Mouse (Mus musculus): ENCODE measurements at regions not wholly inside any gene's neighbourhood (a gene's known extent, or its start where the extent isn't known, plus 50 kb on each side); places are given as distances from the start of the nearest gene placed in this dataset.

DNA sequence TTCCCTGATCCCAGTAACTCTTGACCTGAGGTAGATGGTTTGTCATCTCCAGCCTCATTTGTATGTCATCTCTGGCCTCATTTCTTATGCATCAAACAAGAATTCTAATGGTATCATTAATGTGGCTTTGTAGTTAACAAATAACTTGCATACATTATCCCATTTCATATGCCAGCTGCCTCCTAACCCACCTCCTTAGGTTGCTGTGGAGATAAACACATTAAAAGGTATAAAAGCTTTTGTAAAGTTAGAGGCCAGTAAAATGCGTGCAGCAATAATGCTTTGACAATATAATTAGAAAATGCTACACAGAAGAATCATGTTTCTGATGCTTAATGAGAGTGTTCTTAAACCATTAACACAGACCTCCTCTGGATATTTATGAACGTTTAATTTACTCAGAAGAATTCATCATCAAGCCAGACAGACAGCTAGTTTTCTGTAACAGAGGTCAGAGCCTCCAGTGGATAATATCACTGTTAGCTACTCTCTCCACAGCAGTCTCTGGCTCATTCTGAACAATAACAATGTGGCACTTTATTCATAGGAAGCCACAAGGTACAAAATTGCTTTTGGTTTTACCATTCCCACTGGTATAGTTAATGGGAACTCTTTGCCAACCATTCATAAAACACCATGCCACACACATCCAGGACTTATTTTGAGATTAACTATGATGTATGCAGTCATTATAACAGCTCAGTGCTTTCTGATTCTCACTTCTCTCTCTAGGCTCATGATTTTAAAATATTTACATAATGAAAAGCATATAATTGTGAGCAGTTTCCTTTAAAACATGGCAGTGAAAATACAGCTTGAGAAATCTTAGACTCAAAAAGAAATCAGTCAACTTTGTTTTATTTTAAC lies 264.2 kb upstream of the Gm11114 start:
- DNase-seq (ENCODE audit: low spot score) (no peak), ATAC-seq (replicated peaks; ENCODE audit: insufficient number of reproducible peaks, low FRiP score, low TSS enrichment, low read depth) (no peak)
- WGBS = 66% methylated on average over 2 of the region's 2 CpGs
- Histone ChIP-seq H3K36me3 (replicated peaks; ENCODE audit: control insufficient read depth, insufficient read depth, low read depth, low read length) (no peaks in the 10 kb centered on the region), H3K4me1 (ENCODE audit: control insufficient read depth, insufficient read depth, low read length) (no peaks in the 10 kb centered on the region), H3K27me3 (ENCODE audit: control insufficient read depth, insufficient read depth, low read length) (no peaks in the 10 kb centered on the region), H3K9ac (replicated peaks; ENCODE audit: low read length) (no peak overlapping the region), H3K4me2 (ENCODE audit: low read depth, low read length) (no peak overlapping the region), H3K4me3 (ENCODE audit: low read depth, low read length) (no peak overlapping the region), H3K27ac (replicated peaks; ENCODE audit: low read depth, low read length) (no peak overlapping the region), H3K9me3 (replicated peaks; ENCODE audit: control insufficient read depth, low read length) (no peaks in the 10 kb centered on the region)

DNA sequence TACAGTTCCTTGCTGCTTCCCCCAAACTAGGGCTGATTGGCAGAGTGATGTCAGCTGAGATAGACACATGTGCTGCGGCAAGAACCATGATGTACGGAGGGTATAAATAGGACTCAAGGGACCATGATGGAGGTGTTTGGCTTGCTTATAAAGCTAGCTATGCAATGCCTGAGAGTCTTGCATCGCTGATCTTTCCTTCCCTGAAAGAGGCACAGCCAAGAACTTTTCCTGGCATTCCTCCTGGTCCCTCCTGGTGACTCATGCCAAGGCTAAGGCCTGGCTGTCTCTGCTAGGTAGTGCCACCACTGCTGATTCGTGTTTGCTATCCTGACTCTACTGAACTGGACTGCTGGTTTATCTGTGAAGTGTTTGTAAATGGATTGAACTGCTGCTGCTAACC lies 260.0 kb upstream of the Gm11114 start:
- no peak for ATAC-seq (replicated peaks; ENCODE audit: insufficient number of reproducible peaks, low FRiP score, low TSS enrichment, low read depth)
- H3K4me3 ChIP-seq (ENCODE audit: low read depth, low read length) = no peak overlapping the region
- H3K27me3 ChIP-seq (ENCODE audit: control insufficient read depth, insufficient read depth, low read length) = no peaks in the 10 kb centered on the region
- H3K9ac ChIP-seq (replicated peaks; ENCODE audit: low read length) = no peak overlapping the region
- H3K4me2 ChIP-seq (ENCODE audit: low read depth, low read length) = no peak overlapping the region
- H3K27ac ChIP-seq (replicated peaks; ENCODE audit: low read depth, low read length) = no peak overlapping the region
- no peaks in the 10 kb centered on the region for H3K4me1 ChIP-seq (ENCODE audit: control insufficient read depth, insufficient read depth, low read length)
- no peak for DNase-seq (ENCODE audit: low spot score)
- no peaks in the 10 kb centered on the region for H3K36me3 ChIP-seq (replicated peaks; ENCODE audit: control insufficient read depth, insufficient read depth, low read depth, low read length)
- 81% methylated on average over 4 of the region's 4 CpGs for WGBS
- no peaks in the 10 kb centered on the region for H3K9me3 ChIP-seq (replicated peaks; ENCODE audit: control insufficient read depth, low read length)

DNA sequence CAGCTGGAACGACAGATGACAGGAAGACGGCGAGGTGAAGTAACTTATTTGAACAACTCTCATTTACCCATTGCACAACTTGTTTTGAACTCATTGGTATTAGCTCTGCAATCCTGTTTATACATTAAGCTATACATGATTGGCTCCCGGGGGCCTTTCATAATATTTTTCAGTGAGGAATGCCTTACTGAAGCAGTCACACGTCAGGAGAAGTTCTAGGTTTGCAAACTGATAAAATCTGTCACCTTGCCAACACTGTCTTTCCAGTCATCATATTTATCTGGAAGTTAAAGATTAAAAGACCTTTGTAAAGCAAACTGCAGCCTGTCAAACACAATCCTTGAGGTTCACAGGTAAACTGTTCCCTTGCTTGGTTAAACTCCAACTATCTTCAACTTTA lies 232.6 kb upstream of the Gm11114 start:
- H3K36me3 ChIP-seq (replicated peaks; ENCODE audit: control insufficient read depth, insufficient read depth, low read depth, low read length) = no peaks in the 10 kb centered on the region
- no peaks in the 10 kb centered on the region for H3K9me3 ChIP-seq (replicated peaks; ENCODE audit: control insufficient read depth, low read length)
- no peak overlapping the region for H3K4me2 ChIP-seq (ENCODE audit: low read depth, low read length)
- 82% methylated on average over 5 of the region's 5 CpGs for WGBS
- H3K27ac ChIP-seq (replicated peaks; ENCODE audit: low read depth, low read length) = no peak overlapping the region
- H3K27me3 ChIP-seq (ENCODE audit: control insufficient read depth, insufficient read depth, low read length) = no peaks in the 10 kb centered on the region
- ATAC-seq (replicated peaks; ENCODE audit: insufficient number of reproducible peaks, low FRiP score, low TSS enrichment, low read depth) = no peak
- H3K9ac ChIP-seq (replicated peaks; ENCODE audit: low read length) = no peak overlapping the region
- no peak overlapping the region for H3K4me3 ChIP-seq (ENCODE audit: low read depth, low read length)
- H3K4me1 ChIP-seq (ENCODE audit: control insufficient read depth, insufficient read depth, low read length) = no peaks in the 10 kb centered on the region
- DNase-seq (ENCODE audit: low spot score) = no peak

DNA sequence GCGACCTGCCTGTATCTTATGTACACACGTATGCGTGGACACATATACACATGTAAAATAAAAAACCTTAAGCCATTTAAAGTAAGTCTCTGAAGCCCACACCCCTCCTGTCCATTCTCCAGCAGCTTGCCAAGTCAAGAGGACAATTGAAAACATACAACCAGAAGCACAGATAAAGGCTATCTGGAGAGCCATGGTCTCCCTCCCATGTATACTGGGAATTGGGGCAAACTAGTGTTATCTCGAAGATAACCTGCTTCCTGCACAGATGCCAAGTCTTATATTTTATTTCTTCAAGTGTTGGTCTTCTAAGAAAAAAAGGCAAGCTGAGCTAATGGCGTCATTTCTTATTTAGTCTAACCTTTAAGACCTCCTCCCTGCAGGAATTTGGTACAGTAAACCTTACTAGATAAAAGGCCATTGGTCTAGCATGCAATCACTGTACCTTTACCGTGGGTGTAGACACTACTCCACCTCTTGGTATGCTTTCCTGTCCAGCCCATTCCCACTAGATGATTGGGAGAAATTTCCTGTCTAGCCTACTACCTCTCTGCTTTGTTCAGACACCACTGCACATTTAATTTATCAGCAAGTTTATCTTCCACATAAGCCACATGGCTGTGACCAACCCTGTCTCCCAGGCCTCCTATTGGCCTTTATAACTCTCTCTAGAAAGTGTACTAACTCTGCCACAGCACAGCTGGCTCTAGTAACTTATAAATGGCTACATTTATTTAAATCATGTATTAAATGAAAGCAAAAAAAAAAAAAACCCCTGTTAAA lies 223.8 kb upstream of the Gm11114 start:
- Histone ChIP-seq H3K9me3 (replicated peaks; ENCODE audit: control insufficient read depth, low read length) (no peaks in the 10 kb centered on the region), H3K27ac (replicated peaks; ENCODE audit: low read depth, low read length) (no peak overlapping the region), H3K4me3 (ENCODE audit: low read depth, low read length) (no peak overlapping the region), H3K27me3 (ENCODE audit: control insufficient read depth, insufficient read depth, low read length) (no peaks in the 10 kb centered on the region), H3K36me3 (replicated peaks; ENCODE audit: control insufficient read depth, insufficient read depth, low read depth, low read length) (no peaks in the 10 kb centered on the region), H3K4me1 (ENCODE audit: control insufficient read depth, insufficient read depth, low read length) (no peaks in the 10 kb centered on the region), H3K4me2 (ENCODE audit: low read depth, low read length) (no peak overlapping the region), H3K9ac (replicated peaks; ENCODE audit: low read length) (no peak overlapping the region)
- 87% methylated on average over 6 of the region's 6 CpGs for WGBS
- no peak for DNase-seq (ENCODE audit: low spot score)
- no peak for ATAC-seq (replicated peaks; ENCODE audit: insufficient number of reproducible peaks, low FRiP score, low TSS enrichment, low read depth)

DNA sequence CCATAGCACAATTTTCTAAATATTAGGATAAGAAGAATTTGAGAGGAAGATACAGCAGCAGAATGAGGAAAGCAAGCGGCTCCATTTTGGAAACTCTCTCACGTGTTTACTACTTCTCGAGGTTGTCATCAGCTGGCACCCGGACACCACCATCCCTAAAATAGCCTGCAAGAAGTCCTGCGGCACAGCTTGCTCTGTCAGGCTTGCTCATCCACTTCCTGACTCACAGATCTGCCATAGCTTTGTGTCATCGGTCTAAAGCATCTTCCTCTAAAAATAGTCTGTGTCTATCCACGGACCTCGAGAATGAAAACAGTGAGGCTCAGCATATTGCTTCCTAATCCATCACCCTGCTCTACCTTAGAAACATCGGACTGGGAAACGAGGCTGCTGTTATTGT lies 222.3 kb upstream of the Gm11114 start:
- no peak overlapping the region for H3K9ac ChIP-seq (replicated peaks; ENCODE audit: low read length)
- ATAC-seq (replicated peaks; ENCODE audit: insufficient number of reproducible peaks, low FRiP score, low TSS enrichment, low read depth) (no peak), DNase-seq (ENCODE audit: low spot score) (no peak)
- H3K4me2 ChIP-seq (ENCODE audit: low read depth, low read length) = no peak overlapping the region
- no peaks in the 10 kb centered on the region for H3K27me3 ChIP-seq (ENCODE audit: control insufficient read depth, insufficient read depth, low read length)
- H3K4me3 ChIP-seq (ENCODE audit: low read depth, low read length) = no peak overlapping the region
- WGBS = 82% methylated on average over 10 of the region's 10 CpGs
- no peaks in the 10 kb centered on the region for H3K36me3 ChIP-seq (replicated peaks; ENCODE audit: control insufficient read depth, insufficient read depth, low read depth, low read length)
- H3K4me1 ChIP-seq (ENCODE audit: control insufficient read depth, insufficient read depth, low read length) = no peaks in the 10 kb centered on the region
- no peak overlapping the region for H3K27ac ChIP-seq (replicated peaks; ENCODE audit: low read depth, low read length)
- no peaks in the 10 kb centered on the region for H3K9me3 ChIP-seq (replicated peaks; ENCODE audit: control insufficient read depth, low read length)

DNA sequence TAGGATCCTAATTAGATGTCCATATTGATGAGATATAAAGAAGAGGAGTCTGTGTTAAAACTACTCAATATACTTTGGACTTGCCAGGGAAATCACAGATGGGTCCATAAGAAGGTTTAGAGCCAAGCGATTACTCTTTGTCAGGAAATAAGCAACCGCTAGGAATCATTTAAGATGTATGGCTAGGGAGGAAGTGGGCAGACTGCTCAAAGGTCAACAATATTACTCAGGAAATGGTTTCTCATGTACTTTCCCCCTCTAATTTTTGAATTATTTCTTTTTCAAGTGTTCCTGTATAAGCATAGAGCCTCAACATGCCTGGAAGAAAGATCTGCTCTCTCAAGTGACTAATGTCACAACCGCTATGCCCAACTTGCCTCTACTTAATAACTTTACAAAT lies 217.3 kb upstream of the Gm11114 start:
- WGBS = 87% methylated on average over 3 of the region's 3 CpGs

DNA sequence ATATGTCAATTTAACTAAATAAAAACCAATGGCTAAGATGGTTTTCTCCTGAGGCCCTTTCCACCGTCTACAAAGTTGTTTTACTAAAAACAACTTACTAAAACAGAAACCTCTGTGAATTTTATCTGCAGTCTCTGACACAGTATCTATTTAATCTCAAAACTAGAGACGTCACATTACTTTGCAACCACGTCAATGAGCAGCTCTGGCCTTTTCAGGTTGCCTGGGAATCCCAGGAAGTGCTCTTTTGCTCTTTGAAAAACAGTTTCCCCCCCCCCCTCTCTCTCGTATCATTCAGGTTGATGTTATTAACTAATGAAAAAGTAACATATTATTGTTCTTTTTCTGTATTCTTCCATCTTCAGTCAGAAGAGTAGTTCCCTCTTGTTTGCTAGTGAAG lies 216.1 kb upstream of the Gm11114 start:
- Histone ChIP-seq H3K27ac (replicated peaks; ENCODE audit: low read depth, low read length) (no peak overlapping the region), H3K9me3 (replicated peaks; ENCODE audit: control insufficient read depth, low read length) (no peaks in the 10 kb centered on the region), H3K4me2 (ENCODE audit: low read depth, low read length) (no peak overlapping the region), H3K4me3 (ENCODE audit: low read depth, low read length) (no peak overlapping the region), H3K36me3 (replicated peaks; ENCODE audit: control insufficient read depth, insufficient read depth, low read depth, low read length) (no peaks in the 10 kb centered on the region), H3K9ac (replicated peaks; ENCODE audit: low read length) (no peak overlapping the region), H3K27me3 (ENCODE audit: control insufficient read depth, insufficient read depth, low read length) (no peaks in the 10 kb centered on the region), H3K4me1 (ENCODE audit: control insufficient read depth, insufficient read depth, low read length) (no peaks in the 10 kb centered on the region)
- 76% methylated on average over 4 of the region's 4 CpGs for WGBS
- DNase-seq (ENCODE audit: low spot score) = no peak
- no peak for ATAC-seq (replicated peaks; ENCODE audit: insufficient number of reproducible peaks, low FRiP score, low TSS enrichment, low read depth)

More for the DNA sequence above, 217.3 kb upstream of the Gm11114 start:
- Histone ChIP-seq H3K9me3 (replicated peaks; ENCODE audit: control insufficient read depth, low read length) (no peaks in the 10 kb centered on the region), H3K27ac (replicated peaks; ENCODE audit: low read depth, low read length) (no peak overlapping the region), H3K4me1 (ENCODE audit: control insufficient read depth, insufficient read depth, low read length) (no peaks in the 10 kb centered on the region), H3K27me3 (ENCODE audit: control insufficient read depth, insufficient read depth, low read length) (no peaks in the 10 kb centered on the region), H3K9ac (replicated peaks; ENCODE audit: low read length) (no peak overlapping the region), H3K4me3 (ENCODE audit: low read depth, low read length) (no peak overlapping the region), H3K36me3 (replicated peaks; ENCODE audit: control insufficient read depth, insufficient read depth, low read depth, low read length) (no peaks in the 10 kb centered on the region), H3K4me2 (ENCODE audit: low read depth, low read length) (no peak overlapping the region)
- ATAC-seq (replicated peaks; ENCODE audit: insufficient number of reproducible peaks, low FRiP score, low TSS enrichment, low read depth) (no peak), DNase-seq (ENCODE audit: low spot score) (no peak)

DNA sequence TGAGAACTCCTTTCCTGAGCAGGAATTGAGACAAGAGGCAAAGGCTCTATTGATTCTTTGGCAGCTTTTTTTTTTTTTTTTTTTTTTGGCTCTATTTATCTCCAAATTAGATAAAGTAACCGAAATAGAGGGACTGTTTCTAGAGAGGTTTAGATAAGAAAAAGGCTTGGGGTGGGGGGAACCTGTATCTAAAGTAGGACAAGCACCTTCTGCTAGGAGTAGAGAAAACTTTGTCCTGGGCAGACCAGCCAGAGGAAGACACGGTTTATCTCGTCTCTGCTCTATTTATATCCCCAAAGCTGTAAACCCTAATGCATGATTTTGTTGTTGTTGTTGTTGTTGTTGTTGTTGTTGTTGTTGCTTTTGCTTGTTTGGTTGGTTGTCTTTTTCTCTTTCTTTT lies 199.6 kb upstream of the Gm11114 start:
- no peak overlapping the region for H3K9ac ChIP-seq (replicated peaks; ENCODE audit: low read length)
- WGBS = 84% methylated on average over 3 of the region's 3 CpGs
- DNase-seq (ENCODE audit: low spot score) = no peak
- no peaks in the 10 kb centered on the region for H3K27me3 ChIP-seq (ENCODE audit: control insufficient read depth, insufficient read depth, low read length)
- no peak overlapping the region for H3K4me3 ChIP-seq (ENCODE audit: low read depth, low read length)
- ATAC-seq (replicated peaks; ENCODE audit: insufficient number of reproducible peaks, low FRiP score, low TSS enrichment, low read depth) = no peak
- no peak overlapping the region for H3K4me2 ChIP-seq (ENCODE audit: low read depth, low read length)
- no peaks in the 10 kb centered on the region for H3K4me1 ChIP-seq (ENCODE audit: control insufficient read depth, insufficient read depth, low read length)
- no peaks in the 10 kb centered on the region for H3K9me3 ChIP-seq (replicated peaks; ENCODE audit: control insufficient read depth, low read length)
- no peak overlapping the region for H3K27ac ChIP-seq (replicated peaks; ENCODE audit: low read depth, low read length)
- H3K36me3 ChIP-seq (replicated peaks; ENCODE audit: control insufficient read depth, insufficient read depth, low read depth, low read length) = no peaks in the 10 kb centered on the region

Data from embryonic facial prominence, embryonic 11.5 days (tissue).